ENCODE assay signal across 8 mouse cellular contexts in the genomic region with DNA sequence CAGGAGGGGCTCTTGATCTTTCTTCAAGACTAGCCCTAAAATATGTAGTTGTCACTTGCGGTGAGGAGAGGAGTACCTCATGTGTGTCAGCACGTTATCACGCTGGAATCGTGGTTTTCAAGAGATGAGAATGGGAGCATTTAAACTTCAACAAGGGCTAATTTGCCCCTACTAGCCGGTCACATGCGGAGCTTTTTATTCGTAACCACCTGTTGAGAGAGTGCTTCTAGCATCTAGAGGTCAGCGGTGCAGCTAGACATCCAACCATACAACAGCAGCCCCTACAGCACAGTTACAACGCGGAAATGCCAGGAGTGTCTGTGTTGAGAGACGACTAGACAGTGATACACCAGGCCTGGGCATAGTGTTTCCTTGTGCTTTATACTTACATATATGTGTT. TPM values are rescaled to one million over a fixed set of nuclear protein-coding genes. Genes with fewer than 3 reads are reported as not detected.
DNase-seq lines count a peak whose midpoint lies in the region; ATAC-seq and TF ChIP-seq lines count a peak whose summit lies in the region.

No protein-coding gene starts in this region.

- H3K27me3 ChIP-seq in lung, embryonic 15.5 days = no peaks in the 10 kb centered on the region
- no peaks in the 10 kb centered on the region for H3K27me3 ChIP-seq in heart, postnatal 0 days (ENCODE audit: control insufficient read depth, insufficient read depth, low read length)
- 0 out of 2 replicates have a peak, but pooled peaks cover 4% of the 10 kb centered on the region for H3K27me3 ChIP-seq in liver, embryonic 15.5 days

- TF ChIP-seq CTCF in heart, postnatal 0 days (IDR thresholded peaks at IDR 0.05; ENCODE audit: low read depth) = no peak

- peak overlapping the region; percentile 94 for H3K4me3 ChIP-seq in lung, embryonic 15.5 days
- H3K4me3 ChIP-seq in heart, postnatal 0 days (ENCODE audit: low read depth, low read length) = peak overlapping the region; percentile 78
- H3K4me3 ChIP-seq in liver, embryonic 15.5 days (replicated peaks) = peak overlapping the region; percentile 96

- under 1% methylated on average over 11 of the region's 11 CpGs for WGBS in lung, embryonic 15.5 days
- under 1% methylated on average over 11 of the region's 11 CpGs for WGBS in heart, postnatal 0 days
- under 1% methylated on average over 11 of the region's 11 CpGs for WGBS in liver, embryonic 15.5 days (ENCODE audit: insufficient replicate concordance)

- H3K9ac ChIP-seq in lung, embryonic 15.5 days = peak overlapping the region; percentile 92
- peak overlapping the region; percentile 89 for H3K9ac ChIP-seq in heart, postnatal 0 days (replicated peaks; ENCODE audit: low read depth, low read length)
- H3K9ac ChIP-seq in liver, embryonic 15.5 days = peak overlapping the region; percentile 96

- peak overlapping the region; percentile 78 for H3K4me2 ChIP-seq in lung, embryonic 15.5 days
- H3K4me2 ChIP-seq in heart, postnatal 0 days (ENCODE audit: low read depth, low read length) = peak overlapping the region; percentile 74
- peak overlapping the region; percentile 80 for H3K4me2 ChIP-seq in liver, embryonic 15.5 days

- ATAC-seq in lung, embryonic 15.5 days (ENCODE audit: borderline replicate concordance, extremely low read depth, low FRiP score, low TSS enrichment) = no peak
- ATAC-seq in heart, postnatal 0 days (ENCODE audit: insufficient read depth, low read depth) = peak; percentile 32; the same call in 1 of the 2 replicates
- ATAC-seq in liver, embryonic 15.5 days (ENCODE audit: insufficient read depth) = no peak

- no peak overlapping the region for H3K27ac ChIP-seq in lung, embryonic 15.5 days
- H3K27ac ChIP-seq in heart, postnatal 0 days (ENCODE audit: low read depth) = peak overlapping the region; percentile 94
- peak overlapping the region; percentile 89 for H3K27ac ChIP-seq in liver, embryonic 15.5 days (replicated peaks)

- no peaks in the 10 kb centered on the region for H3K9me3 ChIP-seq in lung, embryonic 15.5 days
- no peaks in the 10 kb centered on the region for H3K9me3 ChIP-seq in heart, postnatal 0 days (replicated peaks; ENCODE audit: control insufficient read depth, low read length)
- no peaks in the 10 kb centered on the region for H3K9me3 ChIP-seq in liver, embryonic 15.5 days (replicated peaks)

- TF ChIP-seq EP300 in heart, postnatal 0 days (IDR thresholded peaks at IDR 0.05; ENCODE audit: low read depth) = no peak

- no peak for DNase-seq in lung, postnatal 14 days
- DNase-seq in c-Kit-negative CD71-positive TER-119-positive erythroid progenitor cells, embryonic 14.5 days (ENCODE audit: low read depth, low spot score) = peak; percentile 24
- peak; percentile 45 for DNase-seq in heart, postnatal 0 days (ENCODE audit: low spot score)
- peak; percentile 22 for DNase-seq in thymus, postnatal 0 days (ENCODE audit: low spot score)
- no peak for DNase-seq in ovary, postnatal 36 days (ENCODE audit: low spot score)
- no peak for DNase-seq in spleen, postnatal 4 days (ENCODE audit: low spot score in 2 of 2)

- peaks cover 27% of the 10 kb centered on the region for H3K36me3 ChIP-seq in lung, embryonic 15.5 days
- H3K36me3 ChIP-seq in heart, postnatal 0 days (replicated peaks; ENCODE audit: control insufficient read depth, insufficient read depth, low read length) = peaks cover 30% of the 10 kb centered on the region
- peaks cover 30% of the 10 kb centered on the region for H3K36me3 ChIP-seq in liver, embryonic 15.5 days (replicated peaks)

- peaks cover 15% of the 10 kb centered on the region for H3K4me1 ChIP-seq in lung, embryonic 15.5 days
- peaks cover 14% of the 10 kb centered on the region; the same call in 1 of the 2 replicates for H3K4me1 ChIP-seq in heart, postnatal 0 days (ENCODE audit: control insufficient read depth, insufficient read depth)
- H3K4me1 ChIP-seq in liver, embryonic 15.5 days (replicated peaks) = peaks cover 24% of the 10 kb centered on the region

RNA-seq across cellular contexts. Expression of a gene that starts 0.8 kb away (rescaled TPM):
- polyA plus RNA-seq in lung, embryonic 15.5 days (2015; fragmentation: Nextera tagmentation; extraction: Ambion mirVana) = 183 and 185 TPM in 2 replicates
- total RNA-seq in heart, postnatal 0 days (2014; rRNA removed; ENCODE audit: low replicate concordance) = 734 and 751 TPM in 2 replicates
- 791 and 812 TPM in 2 replicates for polyA plus RNA-seq in heart, postnatal 0 days (2015; fragmentation: Nextera tagmentation; extraction: Ambion mirVana)
- 115 and 118 TPM in 2 replicates for polyA plus RNA-seq in liver, embryonic 15.5 days (2015; fragmentation: Nextera tagmentation; extraction: Ambion mirVana)
- 213 and 220 TPM in 2 replicates for polyA plus RNA-seq in thymus, postnatal 0 days (2015; fragmentation: Nextera tagmentation; extraction: Ambion mirVana)

RNA-seq across cellular contexts. Expression of a gene that starts 34.3 kb away (rescaled TPM):
- 0.10 and 0.31 TPM in 2 replicates for polyA plus RNA-seq in lung, embryonic 15.5 days (2015; fragmentation: Nextera tagmentation; extraction: Ambion mirVana)
- not detected in 2 replicates for total RNA-seq in heart, postnatal 0 days (2014; rRNA removed; ENCODE audit: low replicate concordance)
- 0.37 and 0.44 TPM in 2 replicates for polyA plus RNA-seq in heart, postnatal 0 days (2015; fragmentation: Nextera tagmentation; extraction: Ambion mirVana)
- 0.08 and 0.16 TPM in 2 replicates for polyA plus RNA-seq in liver, embryonic 15.5 days (2015; fragmentation: Nextera tagmentation; extraction: Ambion mirVana)
- 0.22 and 0.43 TPM in 2 replicates for polyA plus RNA-seq in thymus, postnatal 0 days (2015; fragmentation: Nextera tagmentation; extraction: Ambion mirVana)

RNA-seq across cellular contexts. Expression of a gene that starts 41.6 kb away (rescaled TPM):
- polyA plus RNA-seq in lung, embryonic 15.5 days (2015; fragmentation: Nextera tagmentation; extraction: Ambion mirVana) = 13.1 and 14.6 TPM in 2 replicates
- 17.4 and 51.1 TPM in 2 replicates for total RNA-seq in heart, postnatal 0 days (2014; rRNA removed; ENCODE audit: low replicate concordance)
- 9.9 and 11.7 TPM in 2 replicates for polyA plus RNA-seq in heart, postnatal 0 days (2015; fragmentation: Nextera tagmentation; extraction: Ambion mirVana)
- 5.6 and 7.4 TPM in 2 replicates for polyA plus RNA-seq in liver, embryonic 15.5 days (2015; fragmentation: Nextera tagmentation; extraction: Ambion mirVana)
- polyA plus RNA-seq in thymus, postnatal 0 days (2015; fragmentation: Nextera tagmentation; extraction: Ambion mirVana) = 12.5 and 14.9 TPM in 2 replicates

Comparison
In these comparisons a context has a peak if more than half of its experiments do, and no peak if none do; other contexts are left out.
1. DNase-seq: peak in c-Kit-negative CD71-positive TER-119-positive erythroid progenitor cells, embryonic 14.5 days (single experiment), heart, postnatal 0 days (single experiment) and thymus, postnatal 0 days (single experiment); none in lung, postnatal 14 days (single experiment), ovary, postnatal 36 days (single experiment) and spleen, postnatal 4 days (0 of 2).
2. Peak in every context shown above with its lines, with median percentiles within 50 percentile points of each other: H3K4me2 ChIP-seq, H3K4me3 ChIP-seq and H3K9ac ChIP-seq.